Mouse (Mus musculus) forebrain, embryonic 12.5 days (tissue): ENCODE results near the gene Ttc30a2. TPM values are rescaled to one million over a fixed set of nuclear protein-coding genes. Genes with fewer than 3 reads are reported as not detected.
A peak's percentile ranks its signal among the peaks of the same experiment; 100 is the strongest.
"Not testable (repeated sequence)": the region's sequence is repeated elsewhere in the genome, so short reads cannot be mapped to it uniquely, and the experiment has no call there.

Experiments
- ATAC-seq: fragments of 200-750 bp; cut with Nextera tagmentation; 2 replicates; pipeline ENCODE4 v1.8.0; 2017; ENCODE audit warnings: moderate TSS enrichment; ENCODE audit not compliant: low FRiP score
- H3K27ac ChIP-seq: fragments of 300-500 bp; sonication (generic); 2 replicates; pipeline ENCODE4 v1.5.1; 2016; ENCODE audit warnings: mild to moderate bottlenecking
- H3K27me3 ChIP-seq: fragments of 300-500 bp; sonication (generic); 2 replicates; pipeline ENCODE4 v1.6.1; 2016; ENCODE audit warnings: mild to moderate bottlenecking
- H3K36me3 ChIP-seq: fragments of 300-500 bp; sonication (generic); replicated peaks from 2 replicates; pipeline ENCODE4 v1.6.1; 2016; ENCODE audit warnings: mild to moderate bottlenecking
- H3K4me1 ChIP-seq: fragments of 300-500 bp; sonication (generic); 2 replicates; pipeline ENCODE4 v1.6.1; 2016
- H3K4me2 ChIP-seq: fragments of 300-500 bp; sonication (generic); 2 replicates; pipeline ENCODE4 v1.6.1; 2016; ENCODE audit warnings: mild to moderate bottlenecking, moderate library complexity
- H3K4me3 ChIP-seq: fragments of 300-500 bp; sonication (generic); replicated peaks from 2 replicates; pipeline ENCODE4 v1.5.1; 2016; ENCODE audit warnings: mild to moderate bottlenecking
- H3K9ac ChIP-seq: fragments of 300-500 bp; sonication (generic); 2 replicates; pipeline ENCODE4 v1.6.1; 2016; ENCODE audit warnings: mild to moderate bottlenecking
- H3K9me3 ChIP-seq: fragments of 300-500 bp; sonication (generic); 2 replicates; pipeline ENCODE4 v1.6.1; 2016
- WGBS: fragments of 180-500 bp; shearing (Covaris S2); methylation state at CpG from one replicate; pipeline ENCODE4 v1.1.7; 2016; 5-methylcytosine and 5-hydroxymethylcytosine counted together
- polyA plus RNA-seq: library from polyadenylated mRNA; unstranded; fragments of >200 nt; fragmentation: Nextera tagmentation; extraction: Ambion mirVana; gene quantifications from 2 replicates; pipeline ENCODE4 v1.2.1, GENCODE M21; 2016

Gene Ttc30a2
- 0.46 and 0.50 TPM in 2 replicates for polyA plus RNA-seq

DNA sequence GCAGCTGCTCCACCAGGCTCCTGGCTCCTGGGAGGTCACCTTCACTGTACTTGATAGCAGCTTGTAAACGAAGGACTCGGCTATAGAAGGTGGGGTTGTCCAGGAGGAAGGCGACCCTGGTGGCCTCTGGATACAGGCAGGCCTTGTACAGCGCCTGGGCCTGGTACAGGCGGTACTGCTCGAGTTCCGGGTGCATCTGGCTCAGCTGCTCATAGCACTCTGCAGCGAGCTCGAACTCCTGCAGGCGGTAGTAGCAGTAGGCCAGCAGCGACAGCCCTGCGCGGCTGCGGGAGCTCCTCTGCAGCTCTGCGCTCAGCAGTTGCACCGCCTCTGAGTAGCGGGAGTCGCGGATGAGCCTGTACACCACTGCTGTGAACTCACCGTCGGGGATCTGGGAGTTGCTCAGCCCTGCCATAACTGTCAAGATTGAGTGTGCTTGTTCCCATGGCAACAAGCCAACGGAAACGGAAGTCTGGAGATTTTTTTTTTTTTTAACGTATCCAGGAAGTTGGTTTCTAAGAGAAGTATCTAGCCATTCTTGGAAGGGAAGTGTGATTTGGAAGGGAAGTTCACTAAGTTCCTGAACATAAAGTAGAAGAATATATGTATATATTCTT lies at the start of gene Ttc30a2:
Gene Ttc30a2 (minus strand): TSS at position 419 of the 617 bp plus-strand sequence.
- ATAC-seq, H3K27me3 ChIP-seq, H3K4me2 ChIP-seq, H3K27ac ChIP-seq, H3K4me1 ChIP-seq, H3K9ac ChIP-seq, H3K36me3 ChIP-seq, H3K4me3 ChIP-seq, H3K9me3 ChIP-seq: not testable (repeated sequence)
- 22% methylated on average over 21 of the region's 24 CpGs for WGBS

GRCm38 (mm10) chr2:76016890-76017289 lies 38.9 kb upstream of the Ttc30a2 start:
- H3K9me3 ChIP-seq: no peaks in the 10 kb centered on the region
- no peak overlapping the region for H3K27ac ChIP-seq
- H3K4me2 ChIP-seq: peak overlapping the region; percentile 30; the same call in 1 of the 2 replicates
- H3K4me3 ChIP-seq: no peak overlapping the region
- 0 out of 2 replicates have a peak overlapping the region, but pooled peaks have one; percentile 7 for H3K9ac ChIP-seq
- H3K27me3 ChIP-seq: peaks cover 3% of the 10 kb centered on the region; the same call in 1 of the 2 replicates
- H3K4me1 ChIP-seq: peaks cover 15% of the 10 kb centered on the region
- 1% methylated on average over 7 of the region's 7 CpGs for whole genome bisulfite sequencing
- no peaks in the 10 kb centered on the region for H3K36me3 ChIP-seq
- ATAC-seq: peak; percentile 61; the same call in 1 of the 2 replicates

GRCm38 (mm10) chr2:76016136-76016535 lies 38.2 kb upstream of the Ttc30a2 start:
- Histone ChIP-seq H3K27ac (no peak overlapping the region), H3K9me3 (no peaks in the 10 kb centered on the region), H3K4me1 (peaks cover 15% of the 10 kb centered on the region), H3K9ac (no peak overlapping the region), H3K4me2 (no peak overlapping the region), H3K36me3 (no peaks in the 10 kb centered on the region), H3K27me3 (peaks cover 3% of the 10 kb centered on the region; the same call in 1 of the 2 replicates), H3K4me3 (no peak overlapping the region)
- ATAC-seq: no peak
- WGBS: 83% methylated on average over 8 of the region's 8 CpGs

DNA sequence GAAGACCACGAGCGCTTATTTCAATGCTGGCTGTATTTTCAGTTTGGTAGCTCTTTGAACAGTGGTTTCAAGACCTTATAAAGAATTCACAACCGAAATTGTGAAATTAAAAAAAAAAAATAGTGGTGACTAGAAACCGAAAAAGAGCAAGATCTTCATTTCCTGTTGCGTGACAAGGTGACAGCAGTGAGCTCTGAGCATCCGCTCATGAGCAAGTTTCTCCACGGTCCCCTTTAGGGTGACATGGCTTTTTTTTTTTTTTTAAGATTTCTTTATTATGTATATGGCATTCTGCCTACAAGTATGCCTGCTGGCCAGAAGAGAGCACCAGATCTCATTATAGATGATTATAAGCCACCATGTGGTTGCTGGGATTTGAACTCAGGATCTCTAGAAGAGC lies 37.5 kb upstream of the Ttc30a2 start:
- H3K36me3 ChIP-seq: no peaks in the 10 kb centered on the region
- 92% methylated on average over 7 of the region's 7 CpGs for WGBS
- H3K9me3 ChIP-seq: no peaks in the 10 kb centered on the region
- H3K4me3 ChIP-seq: no peak overlapping the region
- no peak overlapping the region for H3K4me2 ChIP-seq
- ATAC-seq: no peak
- H3K27ac ChIP-seq: no peak overlapping the region
- peaks cover 15% of the 10 kb centered on the region for H3K4me1 ChIP-seq
- peaks cover 3% of the 10 kb centered on the region; the same call in 1 of the 2 replicates for H3K27me3 ChIP-seq
- no peak overlapping the region for H3K9ac ChIP-seq

DNA sequence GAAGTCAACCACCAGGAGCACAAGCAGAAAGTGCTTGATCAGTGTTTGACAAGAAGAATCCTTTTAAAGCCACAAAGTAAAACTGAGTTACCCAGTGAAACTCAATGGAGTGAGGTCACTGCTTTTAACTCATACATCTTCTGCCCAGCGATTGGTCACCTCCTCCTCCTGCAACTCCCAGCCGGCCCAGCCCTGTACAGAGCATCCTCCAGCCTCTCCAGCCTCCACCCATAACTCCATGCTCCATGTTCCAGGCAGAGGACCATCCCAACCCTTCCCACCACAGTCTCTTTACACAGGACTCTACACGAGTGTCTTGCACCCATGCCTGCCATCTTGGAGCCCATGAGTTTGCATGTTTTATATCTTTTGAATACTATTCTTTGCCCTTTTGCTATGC lies 36.7 kb upstream of the Ttc30a2 start:
- no peaks in the 10 kb centered on the region for H3K9me3 ChIP-seq
- ATAC-seq: no peak
- no peak overlapping the region for H3K9ac ChIP-seq
- H3K4me3 ChIP-seq: no peak overlapping the region
- H3K27me3 ChIP-seq: peaks cover 3% of the 10 kb centered on the region; the same call in 1 of the 2 replicates
- peaks cover 15% of the 10 kb centered on the region for H3K4me1 ChIP-seq
- 95% methylated on average over 3 of the region's 3 CpGs for WGBS
- no peaks in the 10 kb centered on the region for H3K36me3 ChIP-seq
- no peak overlapping the region for H3K27ac ChIP-seq
- no peak overlapping the region for H3K4me2 ChIP-seq

DNA sequence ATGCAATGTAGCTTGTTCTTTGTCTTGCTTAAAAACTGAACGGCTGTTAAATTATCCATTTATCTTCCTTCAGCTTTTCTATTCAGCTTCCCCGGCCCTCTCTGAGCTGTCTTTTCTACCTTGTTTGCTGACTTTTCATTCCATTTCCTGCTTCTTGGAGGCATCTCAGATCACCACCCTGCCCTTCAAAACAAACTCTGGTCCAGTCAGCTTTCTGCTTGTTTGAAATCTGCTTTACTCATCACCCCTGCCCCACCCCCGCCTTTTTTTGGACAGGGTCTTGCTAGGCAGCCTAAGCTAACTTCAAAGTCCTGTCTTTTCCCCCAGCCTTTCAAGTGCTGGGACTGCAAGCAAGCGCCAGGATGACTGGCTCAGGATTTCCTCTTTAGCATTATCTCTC lies 28.2 kb upstream of the Ttc30a2 start:
- WGBS: 25% methylated on average over 4 of the region's 4 CpGs

GRCm38 (mm10) chr2:76002899-76003298 lies 24.9 kb upstream of the Ttc30a2 start:
- Histone ChIP-seq H3K9ac (no peak overlapping the region), H3K27me3 (no peaks in the 10 kb centered on the region), H3K9me3 (no peaks in the 10 kb centered on the region), H3K27ac (no peak overlapping the region), H3K36me3 (no peaks in the 10 kb centered on the region), H3K4me1 (0 out of 2 replicates have a peak, but pooled peaks cover 4% of the 10 kb centered on the region), H3K4me3 (no peak overlapping the region), H3K4me2 (no peak overlapping the region)
- no peak for ATAC-seq
- 71% methylated on average over 9 of the region's 9 CpGs for WGBS

More for the DNA sequence above, 28.2 kb upstream of the Ttc30a2 start:
- no peak overlapping the region for H3K4me2 ChIP-seq
- H3K27me3 ChIP-seq: no peaks in the 10 kb centered on the region
- ATAC-seq: no peak
- H3K4me3 ChIP-seq: no peak overlapping the region
- H3K4me1 ChIP-seq: 0 out of 2 replicates have a peak, but pooled peaks cover 4% of the 10 kb centered on the region
- H3K9me3 ChIP-seq: no peaks in the 10 kb centered on the region
- H3K36me3 ChIP-seq: no peaks in the 10 kb centered on the region
- H3K9ac ChIP-seq: no peak overlapping the region
- H3K27ac ChIP-seq: no peak overlapping the region

DNA sequence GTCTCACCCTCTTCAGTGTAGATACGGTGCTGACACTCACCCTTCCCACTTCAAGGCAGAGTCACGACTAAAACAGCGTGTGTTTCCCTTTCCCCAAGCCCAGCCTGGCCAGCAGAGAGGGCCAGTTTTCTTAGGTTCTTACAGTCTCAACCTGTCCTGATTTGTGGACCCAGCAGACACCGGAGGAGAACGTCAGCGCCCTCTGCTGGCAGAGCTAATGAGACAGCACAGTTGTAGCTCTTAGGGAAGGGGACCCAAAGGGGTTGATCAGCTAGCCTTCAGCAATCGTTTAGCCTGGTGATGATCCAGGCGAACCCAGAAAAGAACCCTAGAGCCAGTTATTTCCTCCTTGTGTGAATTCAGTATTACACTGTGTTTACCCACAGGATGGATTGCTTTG lies 23.4 kb upstream of the Ttc30a2 start:
- Histone ChIP-seq H3K9me3 (no peaks in the 10 kb centered on the region), H3K27me3 (no peaks in the 10 kb centered on the region), H3K36me3 (no peaks in the 10 kb centered on the region), H3K9ac (no peak overlapping the region), H3K27ac (no peak overlapping the region), H3K4me1 (0 out of 2 replicates have a peak, but pooled peaks cover 4% of the 10 kb centered on the region), H3K4me2 (no peak overlapping the region), H3K4me3 (no peak overlapping the region)
- WGBS: 44% methylated on average over 8 of the region's 8 CpGs
- no peak for ATAC-seq

GRCm38 (mm10) chr2:75999636-76000035 lies 21.7 kb upstream of the Ttc30a2 start:
- 72% methylated on average over 12 of the region's 12 CpGs for WGBS
- Histone ChIP-seq H3K4me3 (no peak overlapping the region), H3K4me1 (no peaks in the 10 kb centered on the region), H3K27me3 (no peaks in the 10 kb centered on the region), H3K27ac (no peak overlapping the region), H3K4me2 (no peak overlapping the region), H3K9ac (no peak overlapping the region), H3K36me3 (no peaks in the 10 kb centered on the region), H3K9me3 (no peaks in the 10 kb centered on the region)
- no peak for ATAC-seq

- no peak overlapping the region for H3K27ac ChIP-seq
- H3K27me3 ChIP-seq: no peaks in the 10 kb centered on the region
- H3K9ac ChIP-seq: no peak overlapping the region
- no peak overlapping the region for H3K4me2 ChIP-seq
- H3K4me3 ChIP-seq: no peak overlapping the region
- no peaks in the 10 kb centered on the region for H3K36me3 ChIP-seq
- no peaks in the 10 kb centered on the region for H3K4me1 ChIP-seq
- no peak for ATAC-seq
- H3K9me3 ChIP-seq: no peaks in the 10 kb centered on the region
- 68% methylated on average over 8 of the region's 8 CpGs for WGBS
Observed at GRCm38 (mm10) chr2:75998692-75999091, 20.7 kb upstream of the Ttc30a2 start.

GRCm38 (mm10) chr2:75997726-75998125 lies 19.8 kb upstream of the Ttc30a2 start:
- no peak for ATAC-seq
- H3K27ac ChIP-seq: no peak overlapping the region
- H3K9me3 ChIP-seq: no peaks in the 10 kb centered on the region
- no peak overlapping the region for H3K9ac ChIP-seq
- no peaks in the 10 kb centered on the region for H3K36me3 ChIP-seq
- H3K4me3 ChIP-seq: no peak overlapping the region
- H3K4me1 ChIP-seq: no peaks in the 10 kb centered on the region
- no peak overlapping the region for H3K4me2 ChIP-seq
- WGBS: 75% methylated on average over 12 of the region's 12 CpGs
- H3K27me3 ChIP-seq: no peaks in the 10 kb centered on the region

DNA sequence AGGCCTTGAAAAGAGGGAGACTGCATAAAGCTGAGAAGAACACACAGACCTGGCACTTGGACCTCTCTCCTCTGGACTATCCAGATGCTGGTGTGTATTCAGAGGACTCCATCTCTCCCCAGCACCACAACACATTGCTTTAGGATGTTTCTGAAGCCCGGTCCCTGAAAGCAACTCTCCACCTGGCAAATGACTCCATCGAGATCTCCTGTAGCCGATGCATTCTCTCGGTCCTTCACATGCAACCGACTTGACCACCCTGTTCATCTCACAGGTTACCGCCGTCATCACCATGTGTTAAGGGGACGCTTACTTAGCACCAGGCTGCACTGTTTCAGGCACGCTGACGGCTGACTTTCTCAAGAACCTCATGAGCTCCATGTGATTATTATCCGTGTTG lies 16.9 kb upstream of the Ttc30a2 start:
- no peak for ATAC-seq
- H3K4me2 ChIP-seq: no peak overlapping the region
- WGBS: 96% methylated on average over 11 of the region's 11 CpGs

GRCm38 (mm10) chr2:75991581-75992205 lies 13.7 kb upstream of the Ttc30a2 start:
- ATAC-seq: no peak
- Histone ChIP-seq H3K27ac (no peak overlapping the region), H3K27me3 (no peaks in the 10 kb centered on the region), H3K36me3 (no peaks in the 10 kb centered on the region), H3K4me2 (no peak overlapping the region), H3K9me3 (no peaks in the 10 kb centered on the region), H3K4me3 (no peak overlapping the region), H3K9ac (no peak overlapping the region), H3K4me1 (peaks cover 12% of the 10 kb centered on the region; the same call in 1 of the 2 replicates)
- 79% methylated on average over 6 of the region's 6 CpGs for WGBS

More for the DNA sequence above, 16.9 kb upstream of the Ttc30a2 start:
- Histone ChIP-seq H3K27ac (no peak overlapping the region), H3K9me3 (no peaks in the 10 kb centered on the region), H3K36me3 (no peaks in the 10 kb centered on the region), H3K4me3 (no peak overlapping the region), H3K9ac (no peak overlapping the region), H3K4me1 (no peaks in the 10 kb centered on the region), H3K27me3 (no peaks in the 10 kb centered on the region)
